Mouse (Mus musculus) gastrocnemius, postnatal 25 days (tissue): Measurements from ENCODE around the gene Serpinb9. TPM values are rescaled to one million over a fixed set of nuclear protein-coding genes. Genes with fewer than 3 reads are reported as not detected.

ENCODE experiments used
- total RNA-seq, 2 experiments: library from RNA; stranded (reverse); gene quantifications; 1 replicate in 1 of 2; 2 replicates in 1 of 2; pipeline ENCODE4 v1.2.3; 2021

Gene Serpinb9
- total RNA-seq, 2 experiments from 2014 or later: 2.2 TPM

Other genes starting within 250 kb of the Serpinb9 start
- gene Mylk4, start 219.3 kb upstream of the Serpinb9 start, total RNA-seq: 1,000 to 10,000 TPM in 1 of 2 experiments, 100 to 1,000 TPM in 1; 560 to 1,240 TPM
- 1 to 10 TPM; 5.8 to 7.5 TPM for gene Wrnip1, start 201.2 kb upstream of the Serpinb9 start, total RNA-seq
- gene D930007J09Rik, start 200.4 kb upstream of the Serpinb9 start, total RNA-seq: not detected
- 1 to 10 TPM; 5.4 to 7.8 TPM for gene Serpinb1a, start 152.1 kb upstream of the Serpinb9 start, total RNA-seq
- gene Serpinb1c, start 105.0 kb upstream of the Serpinb9 start, total RNA-seq: 1 to 10 TPM; 2.7 to 4.1 TPM
- 1 to 10 TPM; 2.4 to 5.1 TPM for gene Serpinb6b, start 38.0 kb upstream of the Serpinb9 start, total RNA-seq
- not detected for gene Serpinb9b, start 24.2 kb downstream of the Serpinb9 start, total RNA-seq
- gene Serpinb1b, start 75.3 kb downstream of the Serpinb9 start, total RNA-seq: not detected
- gene Serpinb9c, start 156.5 kb downstream of the Serpinb9 start, total RNA-seq: not detected
- not detected for gene Serpinb9d, start 189.7 kb downstream of the Serpinb9 start, total RNA-seq
- gene Serpinb9e, start 246.4 kb downstream of the Serpinb9 start, total RNA-seq: not detected